Mouse (Mus musculus): ENCODE measurements around the gene Adam10.

Adam10 gene

GRCm38 (mm10) chr9:70671772-70672579 lies 6.8 kb upstream of the Adam10 start:
- in situ Hi-C loops (cut with MseI, MboI): loop anchor here in 1 of 2 experiments (10.0 kb wide), 1 partner anchor 403 kb away; no protein-coding TSS in a partner anchor

- in situ Hi-C loops (cut with MseI, MboI): loop anchor here in 1 of 2 experiments (10.0 kb wide), 1 partner anchor 401 kb away; no protein-coding TSS in a partner anchor
Observed at GRCm38 (mm10) chr9:70673656-70674055, 5.1 kb upstream of the Adam10 start.

DNA sequence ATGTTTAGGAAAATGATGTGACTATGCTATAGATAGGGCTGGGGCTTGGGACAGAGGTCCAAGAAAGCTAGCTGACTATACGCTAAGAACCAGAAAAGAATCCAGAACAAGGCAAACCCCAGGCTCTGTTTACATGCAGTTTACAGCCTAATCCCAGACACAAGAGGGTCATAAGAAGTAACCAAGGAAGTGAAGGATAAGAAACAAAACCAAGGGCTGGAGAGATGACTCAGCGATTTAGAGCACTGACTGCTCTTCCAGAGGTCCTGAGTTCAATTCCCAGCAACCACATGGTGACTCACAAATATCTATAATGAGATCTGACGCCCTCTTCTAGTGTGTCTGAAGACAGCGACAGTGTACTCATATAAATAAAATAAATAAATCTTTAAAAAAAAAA lies 3.7 kb upstream of the Adam10 start:
- in situ Hi-C loops (cut with MseI, MboI): loop anchor here (10.0 to 25.0 kb wide), 2 partner anchors 262 to 400 kb away; no protein-coding TSS in a partner anchor

DNA sequence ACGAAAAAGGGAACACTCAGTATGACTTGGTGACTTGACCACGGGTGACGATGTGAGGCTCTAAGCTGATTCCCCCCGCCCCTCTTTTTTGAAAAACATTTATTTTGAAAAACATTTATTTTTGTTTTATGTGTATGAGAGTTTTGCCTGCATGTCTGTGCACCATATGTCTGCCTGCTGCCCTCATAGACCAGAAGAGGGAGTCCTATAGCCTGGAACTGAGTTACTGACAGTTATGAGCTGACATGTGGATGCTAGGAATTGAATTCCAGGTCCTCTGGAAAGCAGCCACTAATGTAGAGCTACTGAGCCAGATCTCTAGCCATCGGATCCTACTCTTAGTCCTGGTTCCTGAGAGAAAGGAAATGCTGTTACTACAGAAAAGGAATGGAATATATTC lies 2.8 kb upstream of the Adam10 start:
- in situ Hi-C loops (cut with MseI, MboI): loop anchor here (10.0 to 25.0 kb wide), 2 partner anchors 261 to 399 kb away; no protein-coding TSS in a partner anchor

DNA sequence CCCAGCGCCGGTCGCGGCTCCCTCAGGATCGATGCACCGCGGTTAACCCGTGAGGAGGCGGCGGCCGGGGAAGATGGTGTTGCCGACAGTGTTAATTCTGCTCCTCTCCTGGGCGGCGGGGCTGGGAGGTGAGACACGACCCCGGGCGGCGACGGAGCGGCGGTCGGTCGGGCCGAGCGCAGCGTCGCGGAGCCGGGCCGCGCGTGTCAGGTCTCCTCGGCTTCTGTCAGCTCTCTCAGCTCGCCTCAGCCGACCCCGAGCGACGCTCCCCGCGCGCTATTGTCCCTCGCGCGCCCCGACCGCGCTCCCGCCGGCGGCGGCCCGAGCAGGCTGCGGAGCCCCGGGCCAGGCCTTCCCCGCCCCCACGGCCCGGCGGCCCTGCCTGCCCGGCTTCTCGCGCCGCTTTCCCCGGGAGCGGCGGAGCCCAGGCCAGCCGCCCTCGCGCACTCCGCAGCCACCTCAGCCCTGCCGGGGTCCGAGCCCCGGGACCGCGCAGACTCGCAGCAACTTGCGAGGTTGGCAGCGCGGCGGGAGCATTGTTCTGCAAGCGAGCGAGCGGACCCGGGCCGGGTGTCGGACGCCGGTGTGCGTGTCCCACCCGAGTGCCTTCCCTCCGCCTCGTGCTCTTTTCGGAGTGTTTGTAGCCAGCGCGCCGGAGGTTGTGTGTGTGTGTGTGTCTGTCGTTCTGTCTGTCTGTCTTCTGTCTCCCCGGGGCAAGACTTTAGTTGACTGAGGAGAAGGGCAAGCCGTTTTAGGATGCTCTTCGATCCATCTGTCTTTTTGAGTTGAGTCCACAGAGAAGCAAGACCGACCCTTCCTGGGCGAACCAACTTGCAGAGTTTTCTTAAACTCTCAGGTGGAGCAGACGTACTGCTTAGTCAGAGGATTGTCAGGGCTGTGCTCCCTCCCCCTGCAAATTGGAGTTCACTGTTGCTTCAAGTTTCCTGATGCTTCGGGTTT lies 615 bp downstream of the Adam10 start:
- in situ Hi-C loops (cut with MseI, MboI): loop anchor here (10.0 to 25.0 kb wide), 2 partner anchors 258 to 395 kb away; no protein-coding TSS in a partner anchor

DNA sequence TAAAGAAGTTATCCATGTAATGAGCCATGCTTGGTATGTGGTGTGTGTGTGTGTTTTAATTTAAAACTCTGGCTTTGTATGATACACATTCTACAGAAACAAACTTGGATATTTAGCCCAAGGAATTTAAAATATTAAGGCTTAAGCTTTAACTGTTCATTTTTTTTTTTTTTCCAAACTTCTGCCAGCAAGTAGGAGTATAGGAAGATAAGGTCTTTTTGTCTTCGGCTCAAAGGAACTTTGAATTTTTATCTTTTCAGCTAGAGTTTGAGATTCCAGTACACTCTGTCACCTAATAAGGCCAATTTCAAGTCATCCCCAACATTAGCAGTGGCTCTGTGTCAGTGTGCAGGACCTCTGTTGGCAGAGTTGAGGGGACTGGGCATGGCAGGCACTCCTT lies 3.4 kb downstream of the Adam10 start:
- in situ Hi-C loops (cut with MseI, MboI): loop anchor here in 1 of 2 experiments (25.0 kb wide), 1 partner anchor 255 kb away; no protein-coding TSS in a partner anchor

- in situ Hi-C loops (cut with MseI, MboI): loop anchor here in 1 of 2 experiments (25.0 kb wide), 1 partner anchor 249 kb away; no protein-coding TSS in a partner anchor
Observed at GRCm38 (mm10) chr9:70688301-70688968, 9.6 kb downstream of the Adam10 start.

DNA sequence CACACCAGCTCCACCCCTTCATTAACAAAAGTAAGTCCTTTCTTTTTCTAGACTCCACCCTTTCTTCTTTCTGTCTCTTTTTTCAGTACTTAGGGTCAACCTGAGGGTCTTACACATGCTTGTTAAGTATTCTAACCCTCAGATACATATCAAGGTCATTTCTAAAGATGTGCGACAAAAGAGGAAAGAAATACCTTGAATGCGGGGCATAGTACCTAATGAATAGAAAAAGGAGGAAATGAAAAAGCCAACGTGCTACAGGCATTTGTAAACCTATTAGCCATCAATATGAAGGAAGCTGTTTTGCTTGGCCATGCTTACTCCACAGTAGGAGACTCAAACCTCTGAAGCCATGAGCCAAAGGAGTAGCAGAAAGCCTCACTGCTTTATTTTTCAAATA lies 11.1 kb downstream of the Adam10 start:
- in situ Hi-C loops (cut with MseI, MboI): loop anchor here in 1 of 2 experiments (25.0 kb wide), 1 partner anchor 247 kb away; no protein-coding TSS in a partner anchor

DNA sequence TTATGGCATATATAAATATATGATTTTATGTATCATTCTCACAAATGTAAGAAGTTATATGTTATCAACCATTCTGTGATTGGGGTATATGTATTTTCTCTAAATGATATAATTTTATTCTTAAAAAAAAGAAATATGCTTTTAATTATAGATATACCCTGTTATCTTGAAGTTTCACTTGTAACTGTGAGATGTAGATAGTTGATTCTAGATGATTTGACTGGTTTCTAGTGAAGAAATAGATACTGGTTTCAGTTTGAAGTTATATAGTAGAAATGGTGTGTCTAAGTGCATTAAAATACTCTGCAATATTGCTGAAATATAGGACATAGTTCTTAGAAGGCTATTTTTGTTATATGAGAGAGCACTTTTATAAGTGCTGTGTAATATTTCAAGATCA lies 11.8 kb downstream of the Adam10 start:
- in situ Hi-C loops (cut with MseI, MboI): loop anchor here in 1 of 2 experiments (25.0 kb wide), 1 partner anchor 247 kb away; no protein-coding TSS in a partner anchor

DNA sequence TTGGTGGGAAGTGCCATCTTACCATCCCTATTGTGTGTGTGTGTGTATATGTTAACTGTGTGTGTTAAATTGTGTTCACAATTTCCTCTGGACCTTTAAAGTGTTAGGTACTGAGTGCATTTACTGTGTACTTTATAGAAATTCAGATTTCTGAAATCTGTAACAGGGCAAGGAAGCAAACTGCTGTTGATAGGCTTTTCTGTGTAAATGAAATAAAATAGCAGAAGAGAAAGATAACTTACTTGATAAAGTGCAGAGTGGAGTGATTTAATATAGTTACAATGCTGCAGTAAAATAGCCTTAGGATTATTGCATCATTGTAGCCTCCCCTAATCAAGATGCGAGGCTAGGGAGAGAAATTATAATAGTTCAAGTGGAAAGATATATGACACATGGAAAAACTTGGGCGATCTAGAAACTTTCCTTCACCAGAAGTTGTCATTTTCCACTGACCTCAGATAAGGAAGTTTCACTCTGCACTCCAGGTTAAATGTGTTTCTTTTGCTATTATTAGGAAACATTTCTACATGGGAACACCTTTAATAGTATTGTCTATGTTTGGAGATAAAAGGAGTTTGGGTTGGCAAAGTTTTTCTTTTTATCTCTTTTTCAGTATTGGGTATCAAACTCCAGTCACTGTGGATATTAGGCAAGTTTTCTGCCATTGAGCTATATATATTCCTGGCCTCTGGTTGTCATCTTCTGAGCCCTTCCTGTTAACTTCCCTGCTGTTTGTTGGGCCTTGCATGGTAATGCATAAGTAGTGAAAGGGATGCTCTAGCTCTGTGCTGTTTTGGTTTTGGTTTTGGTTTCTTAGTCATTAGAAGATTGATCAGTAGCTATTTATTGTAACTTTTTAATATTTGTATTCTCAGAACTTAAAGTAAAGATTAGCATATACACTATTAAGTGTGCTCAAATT lies 13.2 kb downstream of the Adam10 start:
- in situ Hi-C loops (cut with MseI, MboI): loop anchor here in 1 of 2 experiments (25.0 kb wide), 1 partner anchor 245 kb away; no protein-coding TSS in a partner anchor

DNA sequence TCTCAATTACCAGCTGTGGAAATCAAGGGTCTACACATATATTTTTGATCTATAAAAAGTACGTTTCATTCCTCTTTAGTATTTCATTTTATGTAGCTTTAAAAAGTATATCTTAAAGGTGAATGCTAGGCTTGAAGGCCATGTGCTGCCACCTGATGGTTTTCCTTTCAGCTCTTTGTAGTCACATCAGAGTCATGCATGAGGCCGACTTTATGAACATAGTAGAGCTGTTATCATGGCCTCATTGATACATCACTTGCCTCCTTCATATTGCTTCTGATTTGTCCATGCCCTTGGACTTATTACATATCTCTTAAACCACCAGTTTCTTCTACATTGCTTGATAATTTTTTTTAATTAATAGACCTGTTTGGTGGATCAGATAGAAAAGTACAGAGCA lies 16.9 kb downstream of the Adam10 start:
- in situ Hi-C loops (cut with MseI, MboI): loop anchor here in 1 of 2 experiments (25.0 kb wide), 1 partner anchor 242 kb away; no protein-coding TSS in a partner anchor

GRCm38 (mm10) chr9:70698090-70698489 lies 19.3 kb downstream of the Adam10 start:
- in situ Hi-C loops (cut with MseI, MboI): loop anchor here in 1 of 2 experiments (25.0 kb wide), 1 partner anchor 239 kb away; no protein-coding TSS in a partner anchor

DNA sequence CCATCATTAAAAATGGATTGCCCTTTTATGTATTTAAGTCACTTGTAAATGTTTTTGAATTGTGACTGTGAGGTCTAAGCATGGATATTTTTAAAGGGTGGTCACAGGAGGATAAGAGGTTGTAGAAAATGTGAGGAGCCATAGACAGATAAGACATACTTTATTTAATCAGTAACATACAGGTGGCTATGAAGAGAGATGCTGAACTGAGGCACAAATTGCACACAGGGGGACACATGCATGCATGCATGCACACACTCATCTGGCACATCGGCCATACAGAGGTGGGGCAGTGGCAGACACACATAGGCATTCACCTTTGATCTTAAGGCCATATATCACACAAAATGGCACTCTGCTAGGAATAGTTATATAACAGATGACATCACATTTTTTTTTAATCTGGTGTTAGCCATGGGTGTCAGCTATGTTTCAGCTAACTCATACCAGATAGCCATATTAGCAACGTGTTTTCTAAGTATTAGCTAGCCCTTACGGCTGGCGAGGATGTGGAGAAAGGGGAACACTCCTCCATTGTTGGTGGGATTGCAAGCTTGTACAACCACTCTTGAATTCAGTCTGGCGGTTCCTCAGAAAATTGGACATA lies 24.9 kb downstream of the Adam10 start:
- in situ Hi-C loops (cut with MseI, MboI): no loop called here

- in situ Hi-C loops (cut with MseI, MboI): no loop called here
Observed at GRCm38 (mm10) chr9:70706444-70706843, 27.6 kb downstream of the Adam10 start.

DNA sequence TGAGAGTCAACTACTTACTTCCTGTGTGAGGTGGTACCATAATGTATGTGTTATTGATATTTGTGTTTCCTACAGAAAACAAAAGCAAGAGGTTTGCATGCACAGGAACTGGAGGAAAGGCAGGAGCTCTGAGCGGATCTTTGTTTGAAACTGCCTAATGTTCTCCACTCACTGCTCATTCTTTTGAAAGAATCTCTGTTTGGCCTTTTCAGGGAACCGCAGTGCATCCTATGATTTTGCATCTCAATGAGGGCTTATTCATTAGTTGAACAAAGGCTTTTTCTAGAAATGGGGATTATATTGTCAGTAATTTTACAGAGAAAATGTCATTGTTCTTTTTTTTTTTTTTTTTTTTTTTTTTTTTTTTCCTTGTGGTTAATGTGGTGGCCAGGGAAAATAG lies 50.7 kb downstream of the Adam10 start:
- in situ Hi-C loops (cut with MseI, MboI): no loop called here

- in situ Hi-C loops (cut with MseI, MboI): no loop called here
Observed at GRCm38 (mm10) chr9:70731079-70731478, 52.3 kb downstream of the Adam10 start.

DNA sequence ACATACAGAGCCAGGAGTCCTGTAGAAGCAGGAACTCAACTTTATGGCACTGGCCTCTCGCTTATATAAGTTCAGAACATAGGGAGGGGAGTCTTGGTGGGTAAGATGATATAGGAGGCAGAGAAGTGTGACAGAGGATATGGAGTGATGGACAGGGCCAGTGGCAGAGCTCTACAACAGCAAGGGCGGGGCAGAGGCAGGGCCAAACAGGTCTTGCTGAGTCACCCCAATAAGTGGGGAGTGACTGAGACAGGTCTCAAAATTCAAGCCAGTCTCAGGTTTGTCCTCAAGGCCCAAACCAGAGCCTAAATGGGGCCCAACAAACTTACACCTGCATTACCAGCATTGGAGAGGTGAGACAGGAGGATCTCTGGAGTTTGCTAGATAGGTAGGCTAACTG lies 54.4 kb downstream of the Adam10 start:
- in situ Hi-C loops (cut with MseI, MboI): no loop called here

DNA sequence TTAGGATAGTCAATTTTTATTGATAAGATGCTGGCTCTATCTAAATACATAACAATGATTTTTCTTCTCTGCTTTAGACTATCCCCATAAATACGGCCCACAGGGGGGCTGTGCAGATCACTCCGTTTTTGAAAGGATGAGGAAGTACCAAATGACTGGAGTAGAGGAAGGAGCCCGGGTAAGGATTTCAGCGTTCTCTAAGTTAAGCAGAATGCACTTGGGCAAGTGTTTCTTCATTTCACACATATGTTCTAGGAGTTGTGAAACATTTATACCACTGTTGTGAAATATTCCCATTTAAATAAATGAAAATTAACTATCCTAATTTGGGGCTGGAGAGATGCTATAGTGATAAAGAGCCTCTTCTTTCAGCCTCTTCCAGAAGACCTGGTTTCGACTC lies 61.2 kb downstream of the Adam10 start:
- in situ Hi-C loops (cut with MseI, MboI): no loop called here

GRCm38 (mm10) chr9:70751504-70752222 lies 72.9 kb downstream of the Adam10 start:
- in situ Hi-C loops (cut with MseI, MboI): no loop called here
